Mouse (Mus musculus) E14TG2a.4 (cell line): ENCODE data around the gene Igdcc3.
A peak's percentile ranks its signal among the peaks of the same experiment; 100 is the strongest.

Experiments
- H3K27me3 ChIP-seq: 2 replicates; pipeline ENCODE4 v1.6.1; 2014; ENCODE audit warnings: low read length, control low read depth; ENCODE audit not compliant: insufficient read depth
- H3K36me3 ChIP-seq: 2 replicates; pipeline ENCODE4 v1.6.1; 2014; ENCODE audit warnings: low read length, control low read depth; ENCODE audit not compliant: insufficient read depth
- H3K4me1 ChIP-seq: replicated peaks from 2 replicates; pipeline ENCODE4 v1.6.1; 2014; ENCODE audit warnings: low read depth, low read length, control low read depth
- H3K4me3 ChIP-seq: replicated peaks from 2 replicates; pipeline ENCODE4 v1.5.1; 2014; ENCODE audit warnings: mild to moderate bottlenecking, low read length
- H3K9me3 ChIP-seq: 2 replicates; pipeline ENCODE4 v1.6.1; 2014; ENCODE audit warnings: low read length, control low read depth
- CTCF ChIP-seq: conservative IDR thresholded peaks from 2 replicates; pipeline ENCODE4 v1.5.1; 2014; ENCODE audit warnings: low read length
- NANOG ChIP-seq: IDR thresholded peaks from 2 replicates; pipeline ENCODE4 v1.6.1; 2014; ENCODE audit warnings: borderline replicate concordance, low read length, mixed read lengths
- POU5F1 ChIP-seq: IDR thresholded peaks from 2 replicates; pipeline ENCODE4 v1.6.1; 2014; ENCODE audit warnings: low read length, borderline replicate concordance

Igdcc3 gene

DNA sequence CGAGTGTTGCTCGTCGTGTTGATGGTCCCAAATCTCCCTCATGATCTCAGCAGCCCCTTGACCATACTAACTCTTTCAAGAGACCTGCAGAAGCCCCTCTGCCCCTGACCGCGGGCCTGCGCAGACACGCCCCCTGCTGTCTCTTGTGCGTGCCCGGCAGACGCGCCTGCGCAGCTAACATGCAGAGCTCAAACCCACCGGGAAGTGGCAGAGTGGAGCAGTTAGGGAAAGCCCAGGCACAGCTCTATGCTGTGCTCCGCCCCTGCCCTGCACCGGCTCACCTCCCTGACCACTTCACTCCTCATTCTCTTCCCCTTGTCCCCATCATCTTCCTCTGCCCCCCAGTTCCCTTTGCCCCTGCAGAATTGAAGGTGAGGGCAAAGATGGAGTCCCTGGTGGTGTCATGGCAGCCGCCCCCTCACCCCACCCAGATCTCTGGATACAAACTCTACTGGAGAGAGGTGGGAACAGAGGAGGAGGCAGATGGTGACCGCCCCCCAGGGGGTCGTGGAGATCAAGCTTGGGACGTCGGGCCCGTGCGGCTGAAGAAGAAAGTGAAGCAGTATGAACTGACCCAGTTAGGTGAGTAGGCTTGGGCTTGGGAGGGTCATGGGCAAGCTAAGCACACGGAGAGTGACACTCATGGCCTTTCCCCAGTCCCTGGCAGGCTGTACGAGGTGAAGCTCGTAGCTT, 12.7 kb upstream of the Igdcc3 start:
- peaks cover 8% of the 10 kb centered on the region for H3K36me3 ChIP-seq
- H3K9me3 ChIP-seq, result no peaks in the 10 kb centered on the region
- peaks cover 36% of the 10 kb centered on the region for H3K4me1 ChIP-seq
- peak overlapping the region; percentile 77 for H3K4me3 ChIP-seq
- H3K27me3 ChIP-seq, result peaks cover 52% of the 10 kb centered on the region
- no peak for TF ChIP-seq NANOG
- TF ChIP-seq CTCF, result peak; percentile 22; the same call in 1 of the 2 replicates

DNA sequence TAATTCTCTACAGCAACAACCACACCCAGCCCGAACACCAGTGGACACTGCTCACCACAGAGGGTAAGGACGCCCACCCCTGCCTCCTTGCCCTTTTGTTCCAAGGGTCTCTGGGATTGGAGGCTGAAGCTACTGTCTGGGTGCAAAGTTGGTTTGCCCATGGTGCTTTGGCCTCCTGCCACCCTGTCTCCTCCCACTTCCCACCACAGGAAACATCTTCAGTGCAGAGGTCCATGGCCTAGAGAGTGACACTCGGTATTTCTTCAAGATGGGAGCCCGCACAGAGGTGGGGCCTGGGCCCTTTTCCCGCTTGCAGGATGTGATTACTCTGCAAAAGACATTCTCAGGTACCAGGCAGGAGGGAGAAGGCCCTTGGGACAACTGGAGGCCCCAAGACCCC, 9.3 kb upstream of the Igdcc3 start:
- H3K9me3 ChIP-seq, result no peaks in the 10 kb centered on the region

DNA sequence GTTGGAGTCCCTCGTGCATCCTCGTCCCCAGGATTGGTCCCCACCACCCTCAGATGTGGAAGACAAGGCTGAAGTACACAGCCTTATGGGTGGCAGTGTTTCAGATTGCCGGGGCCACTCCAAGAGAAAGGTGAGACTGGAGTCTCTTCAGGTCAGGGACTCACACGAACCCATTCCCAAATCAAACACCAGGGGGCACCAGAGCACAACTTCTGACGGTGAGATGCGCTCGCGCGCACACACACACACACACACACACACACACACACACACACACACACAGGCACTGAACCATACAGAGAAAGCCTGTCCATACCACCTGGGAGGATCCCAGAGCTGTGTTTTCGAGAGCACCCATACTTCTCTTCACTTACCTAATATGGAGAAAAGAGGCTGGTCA, 7.2 kb upstream of the Igdcc3 start:
- peak; percentile 52 for TF ChIP-seq CTCF
- no peak for TF ChIP-seq POU5F1
- TF ChIP-seq NANOG, result no peak
- no peaks in the 10 kb centered on the region for H3K9me3 ChIP-seq
- no peak overlapping the region for H3K4me3 ChIP-seq
- peaks cover 23% of the 10 kb centered on the region for H3K36me3 ChIP-seq
- peaks cover 48% of the 10 kb centered on the region for H3K27me3 ChIP-seq
- peaks cover 31% of the 10 kb centered on the region for H3K4me1 ChIP-seq

More for the DNA sequence above, 9.3 kb upstream of the Igdcc3 start:
- TF ChIP-seq NANOG (no peak), CTCF (no peak), POU5F1 (no peak)
- Histone ChIP-seq H3K27me3 (peaks cover 44% of the 10 kb centered on the region), H3K36me3 (peaks cover 23% of the 10 kb centered on the region), H3K4me3 (no peak overlapping the region), H3K4me1 (peaks cover 40% of the 10 kb centered on the region)

DNA sequence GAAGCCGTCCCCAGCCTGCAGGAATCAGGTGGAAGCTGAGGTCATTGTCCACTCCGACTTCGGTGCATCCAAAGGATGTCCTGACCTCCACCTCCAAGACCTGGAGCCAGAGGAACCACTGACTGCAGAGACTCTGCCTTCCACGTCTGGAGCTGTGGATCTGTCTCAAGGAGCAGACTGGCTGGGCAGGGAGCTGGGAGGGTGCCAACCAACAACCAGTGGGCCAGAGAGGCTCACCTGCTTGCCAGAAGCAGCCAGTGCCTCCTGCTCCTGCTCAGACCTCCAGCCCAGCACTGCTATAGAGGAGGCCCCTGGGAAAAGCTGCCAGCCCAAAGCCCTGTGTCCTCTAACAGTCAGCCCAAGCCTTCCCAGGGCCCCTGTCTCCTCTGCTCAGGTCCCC, 5.9 kb upstream of the Igdcc3 start:
- TF ChIP-seq CTCF (no peak), POU5F1 (no peak), NANOG (no peak)
- Histone ChIP-seq H3K27me3 (peaks cover 59% of the 10 kb centered on the region), H3K4me3 (no peak overlapping the region), H3K4me1 (peaks cover 32% of the 10 kb centered on the region), H3K36me3 (peaks cover 23% of the 10 kb centered on the region), H3K9me3 (no peaks in the 10 kb centered on the region)

DNA sequence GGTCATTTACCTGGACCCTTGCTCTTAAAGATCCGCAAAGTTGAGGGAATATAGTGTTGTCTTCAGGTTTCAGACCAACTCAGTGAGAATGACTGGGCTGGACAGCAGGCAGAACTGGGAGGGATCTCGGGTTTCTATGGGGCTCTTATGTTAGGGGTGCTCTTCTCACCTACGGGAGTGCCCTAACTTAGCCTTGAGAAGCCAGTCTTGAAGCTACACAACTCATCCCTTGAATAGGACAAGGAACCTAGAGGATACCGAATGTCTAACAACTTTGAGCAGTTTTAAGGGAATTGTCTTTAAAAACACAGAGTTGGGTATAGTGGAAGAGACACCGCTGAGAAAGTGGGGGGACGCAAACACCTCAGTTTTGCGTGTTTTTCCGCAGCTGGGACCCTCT, 498 bp upstream of the Igdcc3 start:
- H3K27me3 ChIP-seq, result peaks cover 80% of the 10 kb centered on the region
- TF ChIP-seq NANOG (no peak), CTCF (no peak), POU5F1 (no peak)

DNA sequence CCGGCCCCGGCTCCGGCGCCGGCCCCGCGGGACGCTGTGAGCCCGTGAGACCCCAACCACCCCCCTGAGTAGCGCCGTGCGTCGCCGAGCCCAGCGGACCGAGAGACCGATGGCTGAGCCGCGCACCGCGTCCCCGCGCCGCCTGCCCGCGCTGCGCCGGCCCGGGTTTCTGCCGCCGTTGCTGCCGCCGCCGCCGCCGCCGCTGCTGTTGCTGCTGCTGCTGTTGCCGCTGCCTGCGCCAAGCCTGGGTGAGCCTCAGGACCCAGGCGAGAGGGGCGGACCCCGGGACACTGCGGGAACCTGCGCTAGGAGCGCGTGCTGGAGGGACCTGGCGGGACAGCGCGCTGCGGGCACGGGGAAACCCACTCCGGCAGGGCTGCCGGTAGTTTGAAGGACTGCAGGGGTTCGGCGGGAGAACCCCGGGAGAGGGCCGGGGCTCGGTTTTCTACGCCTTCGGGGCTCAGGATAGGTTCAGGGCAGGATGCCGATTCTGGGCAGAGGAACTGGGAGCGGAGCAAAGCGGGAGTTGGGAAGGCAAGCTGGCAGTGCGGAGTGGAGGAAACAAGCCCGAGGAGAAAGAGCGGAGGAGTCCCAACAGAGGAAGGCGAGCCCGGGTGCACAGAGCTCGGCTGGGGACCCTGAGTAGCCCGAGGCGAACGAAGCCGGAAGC, 452 bp downstream of the Igdcc3 start:
- Histone ChIP-seq H3K4me3 (peak overlapping the region; percentile 91), H3K4me1 (peaks cover 34% of the 10 kb centered on the region), H3K9me3 (no peaks in the 10 kb centered on the region), H3K27me3 (peaks cover 80% of the 10 kb centered on the region), H3K36me3 (0 out of 2 replicates have a peak, but pooled peaks cover 3% of the 10 kb centered on the region)
- TF ChIP-seq CTCF (no peak), POU5F1 (no peak; the same call in 1 of the 2 replicates), NANOG (no peak)

More for the DNA sequence above, 498 bp upstream of the Igdcc3 start:
- Histone ChIP-seq H3K9me3 (no peaks in the 10 kb centered on the region), H3K36me3 (peaks cover 8% of the 10 kb centered on the region), H3K4me3 (peak overlapping the region; percentile 91), H3K4me1 (peaks cover 30% of the 10 kb centered on the region)

DNA sequence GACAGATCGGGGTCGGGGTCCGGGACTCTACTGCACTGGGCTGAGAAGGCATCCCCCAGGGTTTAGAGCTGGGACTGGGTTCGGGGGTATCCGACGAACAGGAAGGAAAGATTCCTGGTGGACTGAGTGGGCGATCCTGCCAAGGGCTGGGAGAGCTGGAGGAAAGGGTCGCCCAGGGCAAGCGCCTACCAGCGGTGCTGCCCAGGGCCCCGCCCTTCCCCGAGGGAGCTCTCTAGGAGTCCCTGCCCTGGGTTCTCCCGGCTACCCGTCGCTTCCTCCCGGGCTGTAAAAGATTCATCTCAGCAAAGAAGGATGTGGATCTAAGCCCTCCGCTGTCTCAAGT, 958 bp downstream of the Igdcc3 start:
- H3K9me3 ChIP-seq, result no peaks in the 10 kb centered on the region
- H3K36me3 ChIP-seq, result 0 out of 2 replicates have a peak, but pooled peaks cover 6% of the 10 kb centered on the region
- TF ChIP-seq POU5F1 (no peak), NANOG (no peak), CTCF (no peak)
- peaks cover 80% of the 10 kb centered on the region for H3K27me3 ChIP-seq
- peaks cover 32% of the 10 kb centered on the region for H3K4me1 ChIP-seq
- peak overlapping the region; percentile 91 for H3K4me3 ChIP-seq

DNA sequence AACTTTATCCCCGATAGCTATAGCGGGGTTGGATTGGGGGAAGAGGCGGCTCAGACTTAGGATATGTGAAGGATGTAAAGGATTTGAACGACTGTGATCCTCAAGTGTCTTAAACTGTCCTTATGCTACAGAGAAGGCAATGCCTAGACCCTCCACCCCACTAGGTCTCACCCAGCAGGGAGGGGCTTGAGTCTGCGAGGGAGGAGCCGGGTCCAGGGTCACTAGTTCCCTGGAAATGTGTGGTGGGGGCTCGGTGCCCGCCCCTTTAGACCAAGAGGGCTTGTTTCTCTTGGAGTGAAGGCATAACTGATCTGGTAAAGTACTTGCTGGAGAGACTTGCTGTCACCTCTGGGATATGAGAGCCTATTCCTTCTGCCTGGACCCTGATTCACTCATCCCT, 1.4 kb downstream of the Igdcc3 start:
- Histone ChIP-seq H3K27me3 (peaks cover 83% of the 10 kb centered on the region), H3K36me3 (0 out of 2 replicates have a peak, but pooled peaks cover 7% of the 10 kb centered on the region), H3K9me3 (no peaks in the 10 kb centered on the region), H3K4me3 (peak overlapping the region; percentile 91), H3K4me1 (peaks cover 32% of the 10 kb centered on the region)
- TF ChIP-seq POU5F1 (no peak), NANOG (no peak), CTCF (no peak)

DNA sequence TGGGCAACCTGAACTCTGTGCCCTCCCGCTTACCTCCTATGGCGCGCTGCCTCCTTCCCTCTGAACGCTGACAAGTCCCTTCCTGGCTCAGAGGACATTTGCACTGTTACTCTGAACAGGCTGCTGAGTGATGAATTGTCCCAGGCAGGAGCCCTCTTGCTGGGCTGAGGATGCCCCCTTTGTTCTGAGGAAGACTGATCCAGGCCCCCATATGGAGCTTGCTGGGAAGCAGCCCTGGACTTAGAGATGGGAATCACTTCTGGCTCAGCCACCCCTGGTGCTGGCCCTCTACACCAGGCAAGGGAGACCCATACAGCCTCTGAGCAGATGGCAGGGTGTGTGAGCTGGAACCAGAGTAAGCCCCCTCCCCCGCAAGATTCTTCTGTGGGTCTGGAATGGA, 5.0 kb downstream of the Igdcc3 start:
- TF ChIP-seq POU5F1, result no peak
- TF ChIP-seq NANOG, result no peak
- TF ChIP-seq CTCF, result no peak
- Histone ChIP-seq H3K9me3 (no peaks in the 10 kb centered on the region), H3K36me3 (0 out of 2 replicates have a peak, but pooled peaks cover 7% of the 10 kb centered on the region), H3K4me1 (peaks cover 30% of the 10 kb centered on the region), H3K27me3 (peaks cover 82% of the 10 kb centered on the region), H3K4me3 (no peak overlapping the region)
